Mouse (Mus musculus) adrenal gland, postnatal 36 days (tissue): ENCODE measurements around the gene Gpat3. TPM values are rescaled to one million over a fixed set of nuclear protein-coding genes. Genes with fewer than 3 reads are reported as not detected.
A peak's percentile ranks its signal among the peaks of the same experiment; 100 is the strongest.

Experiments
- DNase-seq, 2 experiments: peaks; one replicate each; pipeline ENCODE4 v3.0.0; 2021; ENCODE audit warnings: mixed read lengths in 1 of 2
- total RNA-seq, 2 experiments: library from RNA; stranded (reverse); gene quantifications; 2 replicates each; pipeline ENCODE4 v1.2.3; 2021

Gene Gpat3
- total RNA-seq, 2 experiments from 2014 or later: 14.7 to 15.1 TPM

DNA sequence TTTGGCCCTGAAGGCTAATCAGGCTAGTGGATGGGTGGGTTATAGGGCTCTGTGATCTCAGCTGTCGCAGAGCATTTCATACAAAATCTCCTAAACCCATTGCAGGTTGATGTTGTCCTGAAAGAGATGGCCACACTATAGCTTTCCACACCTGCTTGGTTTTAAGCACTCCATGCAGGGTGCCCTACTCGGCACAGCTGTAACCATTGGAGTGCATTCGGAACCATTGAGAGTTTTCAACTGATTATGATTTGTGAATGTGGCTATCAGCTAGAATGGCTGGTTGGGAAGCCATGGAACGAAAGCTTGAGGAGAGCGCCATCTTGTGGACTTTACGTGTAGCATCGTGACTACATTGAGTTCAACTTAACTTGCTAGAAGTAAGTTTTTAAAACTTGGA lies 69.5 kb downstream of the Gpat3 start:
- DNase-seq: peak; percentile 55 to 57

- DNase-seq: no peak
Measured at GRCm38 (mm10) chr5:100915411-100915810, 69.9 kb downstream of the Gpat3 start.

GRCm38 (mm10) chr5:100916416-100916815 lies 70.9 kb downstream of the Gpat3 start:
- DNase-seq: no peak

DNA sequence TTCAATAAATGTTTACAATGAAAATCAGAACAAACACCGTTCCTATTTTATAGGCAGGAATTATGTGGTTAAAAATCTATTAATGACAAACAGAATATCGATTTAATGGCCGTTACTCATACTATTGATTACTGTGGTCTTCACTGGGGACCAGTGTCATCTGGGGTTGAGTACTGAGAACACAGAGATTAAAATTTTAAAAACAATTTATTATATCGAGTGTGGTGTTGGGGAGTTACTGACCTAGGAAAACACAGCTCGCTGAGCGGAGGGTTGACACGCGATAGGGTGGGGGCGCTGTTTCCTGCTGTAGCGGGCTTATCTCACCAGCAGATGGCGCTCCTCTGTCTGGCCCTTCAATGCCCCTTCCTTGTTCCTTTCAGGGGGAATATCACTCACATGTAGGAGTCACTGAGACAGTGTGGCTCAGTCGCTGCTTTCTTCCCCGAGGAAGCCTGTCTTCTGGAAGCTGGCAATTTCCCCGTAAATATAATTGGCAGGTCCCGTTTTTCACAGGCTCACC lies 71.8 kb downstream of the Gpat3 start:
- peak; percentile 70 to 72 for DNase-seq

GRCm38 (mm10) chr5:100919069-100919468 lies 73.6 kb downstream of the Gpat3 start:
- peak in 1 of 2 experiments; percentile 47 for DNase-seq

DNA sequence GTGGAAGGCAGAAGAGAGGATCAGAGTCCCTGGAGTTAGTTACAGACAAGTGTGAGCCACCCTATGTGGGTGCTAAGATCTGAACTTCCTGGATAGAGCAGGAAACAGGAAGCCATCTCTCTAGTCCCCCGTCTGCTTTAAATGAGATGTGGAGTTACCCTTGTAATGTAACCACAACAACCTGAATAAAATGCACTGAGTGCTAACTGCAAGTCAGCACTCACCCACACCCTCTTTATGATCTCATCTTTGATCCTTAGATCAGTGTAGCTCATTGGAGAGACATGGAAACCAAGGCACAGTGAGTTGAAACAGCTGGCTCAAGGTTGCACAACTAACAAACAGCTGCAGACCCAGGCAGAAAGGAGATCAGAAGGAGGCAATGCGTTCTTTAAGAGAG lies 84.2 kb downstream of the Gpat3 start:
- no peak for DNase-seq

DNA sequence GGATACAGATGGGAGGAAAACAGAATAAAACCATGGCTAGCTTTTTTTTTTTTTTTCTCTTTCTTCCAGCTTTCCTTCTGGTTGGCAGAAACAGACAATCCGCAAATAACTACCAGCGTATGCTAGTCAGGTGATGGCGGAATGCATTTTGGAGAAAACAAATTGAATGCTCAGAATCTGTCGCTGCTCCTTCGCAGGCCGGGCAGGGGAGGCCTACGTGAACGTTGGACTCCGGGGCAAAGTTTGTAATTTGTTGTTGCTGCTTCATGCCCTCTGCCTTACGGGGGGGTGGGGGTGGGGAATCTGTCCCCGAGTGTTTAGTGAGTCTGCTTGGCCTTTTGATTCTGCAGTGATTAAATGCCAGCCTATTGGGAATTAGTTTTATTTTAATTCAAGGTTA lies 98.2 kb downstream of the Gpat3 start:
- DNase-seq: no peak

GRCm38 (mm10) chr5:100945336-100945735 lies 99.8 kb downstream of the Gpat3 start:
- DNase-seq: no peak

Other genes with a start within 250 kb of the Gpat3 start
- 10 to 100 TPM; 68.4 to 72.6 TPM for gene Coq2, start 170.6 kb upstream of the Gpat3 start, total RNA-seq
- gene Hpse, start 126.0 kb upstream of the Gpat3 start, total RNA-seq: 1 to 10 TPM; 1.1 TPM
- 1 to 10 TPM; 6.1 to 7.5 TPM for gene Helq, start 47.1 kb upstream of the Gpat3 start, total RNA-seq
- 100 to 1,000 TPM in 1 of 2 experiments, 10 to 100 TPM in 1; 84.3 to 105 TPM for gene Mrps18c, start 47.1 kb upstream of the Gpat3 start, total RNA-seq
- 10 to 100 TPM; 11.5 to 12.7 TPM for gene Abraxas1, start 24.7 kb upstream of the Gpat3 start, total RNA-seq